Mouse (Mus musculus): ENCODE measurements at regions not wholly inside any gene's neighbourhood (a gene's known extent, or its start where the extent isn't known, plus 50 kb on each side); places are given as distances from the start of the nearest gene placed in this dataset.

DNA sequence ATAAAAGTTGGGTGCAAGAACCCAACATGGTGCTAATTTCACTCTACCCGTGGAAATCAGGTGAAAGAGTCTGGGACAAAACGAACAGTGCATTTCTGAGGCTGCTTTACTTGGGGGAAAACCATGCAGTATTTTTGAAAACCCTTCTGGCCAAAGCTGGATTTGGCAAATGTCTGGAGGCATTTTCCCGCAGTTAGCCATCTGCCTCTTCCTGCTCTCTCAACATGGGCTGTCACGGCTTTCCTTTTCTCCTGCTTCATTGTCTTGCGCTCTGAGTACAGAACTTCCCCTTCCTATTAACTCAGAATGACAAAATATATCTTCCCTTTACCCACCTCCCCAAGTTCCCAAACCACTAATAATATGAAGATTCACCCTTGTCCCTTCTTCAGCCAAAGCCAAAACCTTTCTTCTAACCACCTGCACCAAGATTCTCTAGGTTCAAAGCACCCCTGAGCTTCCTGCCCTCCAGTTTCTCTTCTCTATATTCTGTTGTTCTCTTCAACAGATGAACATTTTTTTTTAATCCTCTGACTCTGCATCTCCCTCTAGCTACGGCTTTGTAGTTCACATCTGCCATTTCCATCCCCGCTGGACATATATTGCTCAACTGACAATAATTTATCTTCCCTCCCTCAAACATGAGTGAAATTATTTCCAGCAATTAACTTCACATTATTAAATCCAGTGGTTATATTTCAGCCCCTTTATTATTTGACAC, 57.5 kb upstream of the 4930583I09Rik start:
- no peaks in the 10 kb centered on the region for H3K36me3 ChIP-seq (ENCODE audit: control insufficient read depth, insufficient read depth, low read length)
- no peak overlapping the region for H3K27ac ChIP-seq (ENCODE audit: low read depth, low read length)
- DNase-seq (ENCODE audit: low spot score) (no peak), ATAC-seq (no peak)
- H3K4me3 ChIP-seq (ENCODE audit: low read depth, low read length): no peak overlapping the region
- H3K4me2 ChIP-seq (ENCODE audit: low read length): no peak overlapping the region
- 85% methylated on average over 7 of the region's 7 CpGs for WGBS
- no peaks in the 10 kb centered on the region for H3K4me1 ChIP-seq (ENCODE audit: control insufficient read depth, insufficient read depth, low read length)
- H3K9me3 ChIP-seq (replicated peaks; ENCODE audit: control insufficient read depth, low read length): no peaks in the 10 kb centered on the region
- no peaks in the 10 kb centered on the region for H3K27me3 ChIP-seq (replicated peaks; ENCODE audit: control insufficient read depth, insufficient read depth, low read length)
- H3K9ac ChIP-seq (ENCODE audit: low read length): no peak overlapping the region
